Mouse (Mus musculus) lung, postnatal 36 days (tissue): ENCODE results near the gene Tas2r143.

Experiments used
- DNase-seq: peaks from one replicate; pipeline ENCODE4 v3.0.0; 2022; ENCODE audit warnings: mixed read lengths

Gene Tas2r143

DNA sequence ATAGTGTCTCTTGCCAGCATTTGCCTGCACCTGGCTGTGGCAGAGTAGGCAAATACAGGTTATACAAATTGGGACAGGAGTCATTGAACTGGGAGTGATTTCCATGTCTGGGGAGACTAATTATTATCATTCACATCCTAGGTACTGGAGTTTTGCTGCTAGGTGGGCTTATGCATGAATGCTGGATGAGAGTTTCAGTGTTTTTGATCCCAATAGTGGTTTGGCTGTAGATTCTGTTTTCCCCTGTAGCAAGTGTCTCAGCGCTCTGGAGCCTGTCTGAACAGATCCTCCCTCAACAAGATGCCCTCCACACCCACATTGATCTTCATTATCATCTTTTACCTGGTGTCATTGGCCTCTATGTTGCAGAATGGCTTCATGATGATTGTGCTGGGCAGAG is at the start of gene Tas2r143:
Tas2r143 (plus strand) TSS at position 301 of the 400 bp plus-strand sequence.
- DNase-seq = no peak

DNA sequence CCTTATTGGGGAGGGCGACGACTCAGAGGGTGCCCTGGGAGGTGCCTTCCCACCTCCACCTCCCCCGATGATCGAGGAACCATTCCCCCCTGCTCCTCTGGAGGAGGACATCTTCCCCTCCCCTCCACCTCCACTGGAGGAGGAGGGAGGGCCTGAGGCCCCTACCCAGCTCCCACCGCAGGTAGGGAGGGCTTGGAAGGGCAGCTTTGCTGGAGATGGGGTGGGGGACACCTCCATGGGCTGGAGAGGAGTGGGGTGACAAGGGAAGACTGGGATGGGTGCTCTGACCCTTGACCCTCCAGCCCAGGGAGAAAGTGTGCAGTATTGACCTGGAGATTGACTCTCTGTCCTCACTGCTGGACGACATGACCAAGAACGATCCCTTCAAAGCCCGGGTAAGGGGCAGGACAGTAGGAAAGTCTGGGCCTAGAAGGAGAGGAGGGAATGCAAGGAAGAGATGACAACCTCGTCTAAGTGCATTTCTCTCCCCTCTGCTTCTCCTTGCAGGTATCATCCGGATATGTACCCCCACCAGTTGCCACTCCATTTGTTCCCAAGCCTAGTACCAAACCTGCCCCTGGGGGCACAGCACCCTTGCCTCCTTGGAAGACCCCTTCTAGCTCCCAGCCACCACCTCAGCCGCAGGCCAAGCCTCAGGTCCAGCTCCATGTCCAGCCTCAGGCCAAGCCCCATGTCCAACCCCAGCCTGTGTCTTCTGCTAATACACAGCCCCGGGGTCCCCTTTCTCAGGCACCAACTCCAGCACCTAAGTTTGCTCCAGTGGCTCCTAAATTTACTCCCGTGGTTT is 48.9 kb upstream of the Tas2r143 start:
- no peak for DNase-seq

DNA sequence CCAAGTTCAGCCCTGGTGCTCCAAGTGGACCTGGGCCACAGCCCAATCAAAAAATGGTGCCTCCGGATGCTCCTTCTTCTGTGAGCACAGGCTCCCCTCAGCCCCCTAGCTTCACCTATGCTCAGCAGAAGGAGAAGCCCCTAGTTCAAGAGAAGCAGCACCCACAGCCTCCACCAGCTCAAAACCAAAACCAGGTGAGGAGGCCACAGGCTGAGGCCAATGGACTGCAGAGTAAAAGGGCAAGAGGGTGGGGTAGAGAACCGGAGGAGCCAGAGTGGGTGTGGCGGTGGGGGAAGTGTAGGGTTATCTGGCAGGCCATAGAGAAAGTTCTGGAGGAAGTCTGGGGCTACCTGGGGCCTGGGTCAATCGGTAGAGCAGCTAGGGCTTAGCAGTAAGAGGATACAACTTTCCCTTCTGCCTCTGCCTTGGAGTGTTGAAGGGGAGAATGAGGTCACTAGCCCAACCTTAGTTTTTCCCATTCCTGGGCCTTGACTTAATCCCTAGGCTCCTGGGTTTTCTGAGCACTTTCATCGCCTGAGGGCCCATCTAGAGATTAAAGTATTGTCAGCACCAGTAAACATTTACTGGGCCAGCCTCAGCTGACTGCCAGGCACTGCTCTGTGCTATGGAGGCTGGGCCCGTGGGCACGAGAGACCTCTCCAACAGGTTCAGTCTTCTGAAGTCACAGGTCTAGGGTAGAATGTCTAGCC is 48.1 kb upstream of the Tas2r143 start:
- DNase-seq = peak; percentile 63

DNA sequence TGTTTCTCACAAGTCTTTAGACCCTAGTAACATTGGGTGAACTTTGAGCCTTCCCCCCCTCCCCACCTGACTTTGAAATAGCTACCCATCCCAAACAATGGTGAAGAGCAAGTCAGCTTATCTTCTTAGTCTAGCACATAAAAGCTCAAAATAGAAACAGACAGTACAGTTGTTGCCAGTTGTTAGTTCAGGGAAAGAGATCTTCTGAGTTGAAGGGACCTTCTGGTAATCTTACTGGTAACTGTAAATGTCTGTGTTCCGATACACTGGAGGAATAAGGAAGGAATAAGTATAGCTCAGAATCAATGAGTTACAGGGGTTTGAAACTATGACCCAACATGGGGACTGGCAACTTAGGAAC is 47.6 kb upstream of the Tas2r143 start:
- DNase-seq = no peak

DNA sequence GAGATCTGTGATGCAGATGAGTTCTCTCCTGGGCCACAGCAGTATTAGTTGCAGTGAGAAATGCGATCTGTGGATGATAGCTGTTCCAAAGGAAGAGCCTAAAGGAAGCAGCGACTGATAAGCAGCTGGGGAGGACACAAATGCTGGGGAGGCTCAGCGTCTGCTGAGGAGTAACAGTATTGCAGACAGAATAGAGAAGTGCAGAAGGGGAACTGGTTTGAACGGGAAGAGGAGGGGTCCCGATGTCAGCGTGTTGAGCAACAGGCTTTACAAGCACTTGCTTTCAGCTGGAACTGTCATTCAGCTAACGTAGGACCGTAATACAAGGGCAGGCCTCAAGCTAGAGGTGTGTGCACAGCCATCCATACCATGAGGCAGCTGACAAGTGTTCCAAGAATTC is 46.9 kb upstream of the Tas2r143 start:
- DNase-seq = peak; percentile 75

DNA sequence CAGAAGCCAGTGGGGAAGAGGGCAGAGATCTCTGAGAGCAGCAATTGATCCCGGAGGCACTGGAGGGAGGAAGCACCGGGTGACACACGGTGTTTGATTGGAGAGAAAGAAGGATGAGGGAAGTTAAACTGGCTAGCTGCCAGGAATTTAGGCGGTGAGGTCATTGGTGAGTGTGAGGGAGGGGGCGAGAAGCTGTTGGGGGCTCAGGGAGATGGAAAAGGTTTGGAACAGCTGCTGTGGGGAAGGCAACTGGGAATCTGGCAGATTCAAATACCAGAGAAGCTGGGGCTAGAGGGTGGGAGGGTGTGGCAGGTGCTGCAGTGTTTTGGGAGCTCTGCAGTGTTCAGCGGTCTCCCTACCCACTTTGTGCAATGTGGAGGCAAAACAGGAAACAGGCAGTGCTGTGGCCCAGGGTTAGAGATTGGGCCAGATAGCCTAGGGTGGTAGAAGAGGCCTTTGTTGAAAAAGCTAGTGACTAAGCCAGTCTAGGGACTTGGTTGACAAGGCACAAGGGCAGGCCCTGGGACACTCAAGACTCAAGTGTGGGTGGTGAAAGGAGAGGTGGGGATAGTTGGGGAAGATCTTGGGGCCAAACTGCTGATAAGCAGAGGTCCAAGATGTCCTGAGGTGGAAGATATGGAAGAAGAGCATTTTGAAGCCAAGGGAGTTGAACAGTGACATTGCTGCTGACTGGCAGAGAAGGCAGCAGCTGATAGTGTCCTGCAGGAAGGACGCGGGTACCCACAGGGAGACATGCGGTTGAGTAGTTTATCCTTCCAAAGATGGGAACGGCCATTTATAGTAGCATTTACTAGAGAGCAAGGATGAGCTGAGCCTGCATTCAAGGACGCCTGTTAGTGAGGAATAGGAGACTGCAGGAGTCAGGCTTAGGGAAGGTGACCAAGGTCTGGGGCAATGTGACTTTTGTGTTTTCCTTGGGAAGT is 45.7 kb upstream of the Tas2r143 start:
- DNase-seq = peak; percentile 61

DNA sequence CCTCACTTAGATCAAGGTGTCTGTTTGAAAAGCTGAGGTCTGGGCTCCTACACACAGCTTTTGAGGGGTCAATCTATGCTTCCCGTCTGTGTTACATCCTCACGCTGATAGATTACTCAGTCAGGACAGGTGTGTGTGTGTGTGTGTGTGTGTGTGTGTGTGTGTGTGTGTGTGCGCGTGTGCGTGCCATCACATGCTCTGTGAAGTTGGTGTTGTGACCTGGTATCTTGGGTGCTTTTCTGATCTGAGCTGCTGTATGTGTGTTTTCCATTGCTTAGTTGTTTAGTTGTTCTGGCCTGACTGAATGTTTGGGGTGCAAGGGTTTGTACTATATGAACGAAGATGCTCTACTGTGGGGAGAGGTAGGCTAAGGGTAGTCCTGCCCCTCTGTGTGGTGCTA is 44.7 kb upstream of the Tas2r143 start:
- DNase-seq = no peak

DNA sequence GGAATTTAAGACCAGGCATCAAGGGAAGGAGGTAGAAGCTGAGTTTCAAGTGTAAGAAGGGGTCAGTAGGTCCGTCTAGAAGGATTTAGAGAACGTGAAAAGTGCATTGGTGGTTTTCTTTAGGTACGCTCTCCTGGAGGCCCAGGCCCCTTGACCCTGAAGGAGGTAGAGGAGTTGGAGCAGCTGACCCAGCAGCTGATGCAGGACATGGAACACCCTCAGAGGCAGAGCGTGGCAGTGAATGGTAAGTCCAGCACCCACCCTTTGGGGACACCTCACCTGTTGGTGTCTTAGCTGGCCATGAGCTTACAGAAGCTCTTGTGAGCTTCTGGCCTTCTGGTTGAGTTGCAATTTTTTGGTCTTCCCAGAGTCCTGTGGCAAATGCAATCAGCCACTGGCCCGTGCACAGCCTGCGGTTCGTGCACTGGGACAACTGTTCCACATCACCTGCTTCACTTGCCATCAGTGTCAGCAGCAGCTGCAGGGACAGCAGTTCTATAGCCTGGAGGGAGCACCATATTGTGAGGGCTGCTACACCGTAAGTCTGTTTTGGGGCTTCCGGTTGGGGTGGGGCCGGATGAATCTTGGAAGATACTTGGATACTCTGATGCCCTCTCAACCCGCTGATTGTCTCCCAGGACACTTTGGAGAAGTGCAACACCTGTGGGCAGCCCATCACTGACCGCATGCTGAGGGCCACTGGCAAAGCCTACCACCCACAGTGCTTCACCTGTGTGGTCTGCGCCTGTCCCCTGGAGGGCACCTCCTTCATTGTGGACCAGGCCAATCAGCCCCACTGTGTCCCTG is 44.0 kb upstream of the Tas2r143 start:
- no peak for DNase-seq

DNA sequence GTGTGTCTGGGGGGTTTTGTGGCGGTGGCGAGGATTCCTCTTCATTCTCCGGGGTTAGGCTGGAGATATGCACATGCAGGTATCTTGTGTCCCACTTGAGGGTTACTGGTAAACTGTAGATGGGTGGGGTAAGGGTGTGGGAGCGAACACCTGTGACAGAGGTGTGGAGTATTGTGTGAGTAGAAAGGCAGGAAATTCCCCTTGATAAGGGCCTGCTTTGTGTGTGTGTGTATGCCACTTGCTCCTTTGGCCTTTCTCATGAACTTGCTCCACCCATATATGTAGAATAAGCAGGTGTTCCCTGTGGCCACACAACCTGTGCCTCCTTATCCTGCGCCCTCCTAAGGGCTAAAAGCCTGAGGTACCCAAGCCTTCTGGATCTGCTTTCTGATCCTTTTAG is 43.1 kb upstream of the Tas2r143 start:
- no peak for DNase-seq

DNA sequence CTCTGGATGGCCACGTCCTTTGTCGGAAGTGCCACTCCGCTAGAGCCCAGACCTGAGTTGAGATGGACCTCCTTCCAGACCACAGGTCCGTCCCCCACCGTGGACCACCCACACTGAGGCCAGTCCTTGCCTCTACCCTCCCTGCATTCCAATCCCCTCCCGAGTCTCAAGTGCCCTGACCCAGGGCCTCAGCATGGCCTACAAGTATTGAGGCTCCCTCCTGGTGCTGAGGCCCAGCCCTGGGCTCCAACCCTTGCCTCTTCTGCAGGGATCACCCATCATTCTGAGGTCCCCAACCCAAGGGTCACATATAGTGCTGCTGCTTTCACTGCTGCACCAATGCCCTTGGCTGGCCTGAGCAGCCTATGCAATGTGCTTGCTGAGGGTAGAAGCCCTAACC is 42.1 kb upstream of the Tas2r143 start:
- no peak for DNase-seq

DNA sequence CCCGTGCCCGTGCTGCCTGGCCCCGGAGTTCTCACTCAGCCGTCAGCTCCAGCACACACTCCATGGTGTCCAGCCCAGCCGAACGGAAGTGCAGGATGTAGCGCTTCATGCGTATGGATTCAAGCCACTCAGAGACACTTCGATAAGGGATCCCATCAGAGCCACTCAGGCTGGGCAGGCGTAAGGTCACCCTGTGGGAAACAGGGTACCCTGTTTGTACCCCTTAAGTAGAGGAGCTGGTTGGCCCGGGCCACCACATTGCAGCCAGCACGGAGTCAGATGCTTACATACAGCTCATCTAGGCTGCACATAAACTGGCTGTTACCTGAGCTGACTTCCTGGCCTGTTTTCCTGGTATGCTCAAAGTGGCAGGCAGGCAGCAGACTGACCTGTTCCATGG is 41.1 kb upstream of the Tas2r143 start:
- DNase-seq = no peak

DNA sequence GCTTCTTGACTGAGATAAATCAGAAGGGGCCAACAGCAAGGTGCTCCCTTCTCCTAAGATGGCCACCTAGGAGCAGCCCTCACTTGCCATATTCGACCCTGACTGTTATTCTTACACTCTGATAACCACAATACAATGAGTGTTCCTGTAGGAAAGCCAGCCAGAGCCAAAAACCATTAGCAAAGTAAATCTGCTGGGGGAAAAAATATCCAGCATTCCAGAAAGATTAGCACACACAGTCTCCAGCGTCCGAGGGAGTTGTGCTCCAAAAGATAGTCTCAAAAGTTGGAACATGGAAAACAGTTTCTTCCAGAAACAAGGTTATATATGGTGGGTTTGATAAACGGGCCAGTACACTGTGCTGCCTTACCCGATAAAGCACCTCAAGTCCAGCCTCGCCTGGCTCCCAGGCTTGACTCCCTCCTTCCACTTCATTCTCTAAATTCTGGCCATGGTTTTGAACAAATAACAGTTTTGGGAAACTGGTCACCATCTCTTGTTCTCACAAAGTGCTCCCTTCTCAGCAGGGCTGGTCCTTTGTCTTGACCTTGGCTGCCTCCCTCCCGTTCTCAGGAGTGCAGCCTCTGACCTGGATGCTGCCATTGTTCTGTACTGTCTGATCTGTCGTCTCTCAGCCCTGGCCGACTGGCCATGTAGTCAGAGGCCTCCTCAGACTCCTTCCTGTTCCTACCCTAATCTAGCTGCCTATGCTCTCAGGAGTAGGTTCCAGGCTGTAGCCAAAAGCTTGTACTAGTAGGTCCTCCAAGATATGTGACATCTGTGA is 40.5 kb upstream of the Tas2r143 start:
- DNase-seq = no peak

DNA sequence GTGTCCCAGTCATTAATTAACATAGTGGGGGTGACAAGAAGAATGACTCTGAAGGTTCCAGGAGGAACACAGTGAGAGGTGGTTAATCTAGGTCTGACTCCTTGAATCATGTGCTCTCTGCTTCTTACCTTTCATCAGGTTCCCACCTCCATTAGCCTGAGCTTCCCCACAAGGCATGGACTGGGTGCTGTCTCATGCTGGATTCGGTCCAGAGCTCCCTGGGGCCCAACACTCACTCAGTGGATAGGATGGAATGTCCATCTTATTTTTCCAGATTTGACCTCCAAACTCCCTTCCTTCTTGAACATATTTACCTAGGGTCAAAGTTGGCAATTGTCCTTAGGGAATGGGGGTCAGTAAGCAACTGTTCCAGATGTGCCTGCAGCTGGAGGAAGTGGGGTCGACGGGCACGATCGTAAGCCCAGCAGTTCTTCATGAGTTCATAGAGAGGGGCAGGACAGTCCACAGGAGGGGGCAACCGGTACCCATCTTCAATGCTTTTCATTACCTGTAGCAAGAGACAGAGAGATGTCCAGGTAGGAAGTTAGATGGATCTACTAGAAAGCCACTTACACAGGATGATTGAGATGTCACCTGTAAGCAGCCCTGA is 39.7 kb upstream of the Tas2r143 start:
- no peak for DNase-seq

DNA sequence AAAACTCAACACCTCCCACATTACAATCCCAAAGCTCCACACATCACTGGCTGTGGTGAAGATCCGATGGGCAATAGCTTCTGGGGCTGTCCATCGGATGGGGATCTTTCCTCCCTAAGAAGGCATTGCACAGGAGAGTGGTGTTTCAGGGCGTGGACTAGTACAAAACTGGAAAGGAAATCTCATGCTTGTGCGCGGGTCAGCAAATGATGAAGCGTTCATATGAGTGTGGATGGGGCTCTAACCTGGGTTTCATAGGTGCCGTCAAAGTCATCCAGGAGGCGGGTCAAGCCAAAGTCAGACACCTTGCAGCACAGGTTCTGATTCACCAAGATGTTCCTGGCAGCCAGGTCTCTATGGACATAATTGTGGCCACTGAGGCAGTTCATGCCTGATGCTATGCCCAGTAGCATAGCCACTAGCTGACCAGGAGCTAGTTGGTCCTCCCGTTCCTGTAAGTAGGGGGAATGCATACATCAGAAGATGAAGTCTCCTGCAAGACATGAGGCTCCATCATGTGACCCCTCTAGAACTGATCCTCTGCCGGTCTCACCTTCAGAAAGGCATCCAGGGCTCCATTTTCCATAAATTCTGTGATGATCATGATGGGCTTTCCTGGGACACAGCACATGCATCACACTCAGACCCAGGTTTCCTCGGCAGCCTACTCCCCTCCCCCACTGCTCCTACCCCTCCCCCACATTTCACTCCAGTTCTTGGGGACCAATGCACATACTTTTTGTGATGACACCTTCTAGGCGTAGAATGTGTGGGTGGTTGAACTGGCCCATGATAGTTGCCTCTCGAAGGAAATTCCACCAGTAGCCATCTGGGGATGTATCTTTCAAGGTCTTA is 38.8 kb upstream of the Tas2r143 start:
- no peak for DNase-seq

DNA sequence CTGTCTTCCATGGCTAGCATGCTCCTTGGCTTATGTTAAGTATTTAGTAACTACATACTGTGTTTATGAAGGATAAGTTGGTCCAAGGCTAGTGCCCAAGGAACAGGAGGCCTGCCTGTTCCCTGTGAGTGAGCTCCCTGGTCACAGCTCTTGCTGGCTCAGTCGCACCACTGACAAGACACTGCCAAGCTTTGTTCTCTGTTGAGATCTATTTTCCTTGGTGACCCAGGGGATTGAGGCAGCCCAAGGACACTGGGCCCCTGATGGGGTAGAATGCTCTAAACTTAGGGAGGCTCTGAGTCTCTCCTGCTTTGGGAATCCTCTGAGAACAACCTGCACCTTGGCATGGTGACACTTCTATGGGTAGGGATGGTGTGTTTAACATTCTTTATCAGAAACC is 38.0 kb upstream of the Tas2r143 start:
- DNase-seq = no peak

DNA sequence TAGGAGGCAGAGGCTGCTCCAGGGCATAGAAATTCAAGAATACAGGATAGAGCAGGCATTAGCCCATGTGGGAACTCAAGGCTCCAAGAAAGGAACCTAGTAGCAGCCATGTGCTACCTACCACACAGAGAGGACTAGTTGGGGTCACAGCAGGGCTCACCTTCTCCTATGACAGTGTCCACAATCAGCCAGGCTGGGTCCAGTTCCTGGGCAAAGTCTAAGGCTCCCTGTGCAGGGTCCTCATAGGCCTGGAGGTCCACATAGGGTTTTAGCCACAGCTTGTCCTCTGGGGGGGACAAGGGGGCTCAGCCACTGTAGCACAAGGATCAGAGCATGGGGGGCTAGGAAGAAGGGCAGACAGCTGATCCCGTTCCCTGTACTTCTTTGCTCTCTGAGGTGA is 37.5 kb upstream of the Tas2r143 start:
- DNase-seq = no peak

DNA sequence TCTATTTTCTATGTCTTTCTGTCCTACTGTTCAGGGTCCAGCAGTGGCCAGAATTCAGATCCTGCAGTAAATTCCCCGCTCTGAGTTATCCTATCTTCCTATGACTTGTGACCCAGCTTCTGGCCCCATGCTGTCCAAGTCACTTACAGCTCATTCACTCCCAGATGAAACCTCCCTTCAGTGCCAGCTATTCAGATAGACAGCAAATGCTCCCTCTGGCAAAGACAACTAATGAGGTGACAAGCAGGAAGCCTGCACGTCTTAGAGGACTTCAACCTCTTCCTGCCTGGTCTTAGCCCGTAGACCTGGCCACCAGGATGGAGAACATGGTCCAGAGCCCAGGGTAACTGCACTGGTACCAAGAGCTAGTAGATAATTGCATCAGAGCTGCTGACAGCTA is 37.1 kb upstream of the Tas2r143 start:
- DNase-seq = peak; percentile 66

DNA sequence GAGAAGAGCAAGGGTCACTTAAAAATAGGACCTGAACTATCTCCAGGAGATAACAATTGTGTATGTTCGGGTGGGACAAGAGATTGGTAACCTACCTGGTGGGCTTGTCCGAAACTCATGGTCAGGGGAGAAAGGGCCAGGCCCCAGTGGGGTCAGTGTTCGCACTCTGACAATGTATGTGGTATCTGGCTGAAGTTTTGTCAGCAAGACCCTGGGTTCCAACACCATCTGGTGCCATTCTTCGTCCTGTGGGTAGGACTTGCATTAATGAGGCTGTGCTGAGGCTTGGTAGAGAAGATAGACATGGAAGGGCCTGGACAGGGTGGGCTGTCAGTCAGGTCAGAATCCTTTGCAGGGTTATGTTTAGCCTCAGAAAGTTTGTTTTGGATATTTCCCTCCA is 36.0 kb upstream of the Tas2r143 start:
- DNase-seq = no peak

DNA sequence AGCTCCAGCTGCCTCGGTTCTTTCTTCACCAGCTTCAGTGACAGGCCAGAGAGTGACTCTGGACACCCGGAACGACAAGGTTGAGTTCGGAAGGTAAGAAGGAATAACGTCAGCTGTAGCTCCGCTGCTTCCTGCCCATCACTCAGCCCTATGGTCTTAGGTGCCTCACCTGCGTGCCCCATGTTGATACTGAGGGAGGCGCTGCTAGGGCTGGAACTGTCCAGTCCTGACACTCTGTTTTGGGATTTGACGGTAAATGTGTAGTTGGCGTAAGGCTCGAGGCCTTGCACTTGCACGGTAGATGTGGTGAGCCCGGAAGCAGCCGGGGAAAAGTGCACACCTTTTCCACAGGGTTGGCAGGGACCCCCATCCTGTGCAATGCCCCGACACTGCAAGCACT is 35.4 kb upstream of the Tas2r143 start:
- no peak for DNase-seq

DNA sequence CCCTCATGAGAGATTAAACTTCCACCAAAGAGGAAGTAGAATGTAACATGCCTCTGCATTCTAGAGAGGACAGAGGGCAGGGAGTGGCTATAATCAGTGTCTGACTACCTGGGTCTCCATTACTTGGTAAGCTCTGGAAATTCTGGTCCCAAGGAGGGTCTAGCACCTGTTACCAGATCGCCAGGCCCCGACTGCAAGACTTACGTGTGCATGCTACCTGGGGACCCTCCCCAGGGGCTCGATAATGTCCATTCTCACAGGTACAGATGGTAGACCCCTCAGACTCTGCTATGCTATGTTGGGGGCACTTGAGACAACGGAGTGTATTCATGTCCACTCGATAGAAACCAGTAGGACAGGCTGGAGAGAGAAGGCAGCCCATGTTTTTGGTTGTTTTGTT is 34.8 kb upstream of the Tas2r143 start:
- DNase-seq = no peak
